Mouse (Mus musculus) urinary bladder, postnatal 36 days (tissue): Measurements from ENCODE around the gene Pgs1.

Source experiments
- DNase-seq, 2 experiments: peaks; one replicate each; pipeline ENCODE4 v3.0.0; 2022; ENCODE audit warnings: low spot score in 2 of 2, mixed read lengths in 1 of 2

Pgs1 gene

GRCm38 (mm10) chr11:118042791-118043190, 56.7 kb downstream of the Pgs1 start:
- no peak for DNase-seq

DNA sequence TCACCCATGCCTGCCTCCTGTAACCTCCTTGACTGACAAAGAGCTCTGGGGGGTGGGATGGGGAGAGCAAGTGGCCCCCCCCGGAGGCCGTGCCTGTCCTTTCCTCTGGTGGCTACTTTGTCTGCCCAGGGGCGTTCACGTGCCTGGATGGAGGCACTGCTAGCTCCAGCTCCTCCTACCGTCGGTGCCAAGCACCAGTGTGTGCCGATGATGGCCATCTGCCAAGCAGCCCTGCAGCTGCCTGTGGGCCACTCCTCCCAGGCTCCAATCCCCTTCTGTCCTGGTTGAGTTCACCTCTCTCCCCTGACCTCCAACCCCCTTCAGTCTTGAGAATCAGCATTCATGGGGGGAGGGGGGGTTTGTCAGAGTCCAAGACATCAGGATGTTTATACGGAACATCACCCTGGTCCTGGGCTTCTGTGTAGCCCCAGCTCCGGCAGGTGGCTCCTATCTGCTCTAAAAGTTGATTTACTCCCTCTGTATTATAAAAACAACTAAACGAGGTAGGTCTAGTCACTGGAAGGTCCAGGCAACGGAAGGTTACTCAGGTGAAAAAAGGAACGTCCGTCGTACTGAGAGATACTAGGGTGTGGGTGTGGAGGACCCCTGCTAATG, 57.3 kb downstream of the Pgs1 start:
- DNase-seq: peak in 1 of 2 experiments; percentile 57

DNA sequence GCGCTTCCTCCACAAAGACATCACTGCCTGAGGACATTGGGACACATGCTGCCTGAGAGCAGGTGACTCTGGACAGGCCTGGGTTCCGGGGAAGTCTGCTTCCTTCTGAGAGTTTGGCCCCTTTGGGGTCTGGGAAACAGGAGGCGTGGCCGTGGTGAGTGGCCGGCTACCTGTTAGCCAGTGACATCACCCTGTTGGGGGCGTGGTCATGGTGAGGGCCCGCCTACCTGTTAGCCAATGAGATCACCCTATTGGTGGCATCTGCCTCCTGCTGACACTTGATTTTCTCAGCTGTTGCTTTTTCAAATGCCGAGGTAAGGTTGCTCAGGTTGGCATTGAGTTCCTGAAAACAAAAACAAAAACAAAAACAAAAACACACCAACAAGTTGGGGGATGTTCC, 63.5 kb downstream of the Pgs1 start:
- DNase-seq: no peak

DNA sequence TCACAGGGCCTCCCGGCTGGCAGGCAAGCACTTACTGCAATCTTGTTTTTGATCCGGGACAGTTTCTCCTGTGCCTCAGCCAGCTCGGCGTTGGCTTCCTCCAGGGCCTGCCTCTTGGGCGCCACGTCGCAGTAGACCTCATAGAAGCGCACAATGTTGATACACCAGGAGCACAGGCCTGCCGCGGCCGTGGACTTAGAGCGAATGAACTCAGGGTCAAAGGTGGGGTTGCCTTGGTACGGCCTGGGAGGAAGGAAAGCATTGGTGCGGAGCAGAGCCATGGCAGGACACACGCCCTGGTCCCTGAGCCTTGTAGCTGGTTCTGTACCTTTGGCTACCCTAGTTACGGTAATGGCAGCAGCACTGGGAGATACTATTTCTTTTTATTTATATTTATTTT, 64.1 kb downstream of the Pgs1 start:
- no peak for DNase-seq

- DNase-seq: no peak
These were observed 72.3 kb downstream of the Pgs1 start for GRCm38 (mm10) chr11:118058367-118058766.

GRCm38 (mm10) chr11:118058872-118059271, 72.8 kb downstream of the Pgs1 start:
- no peak for DNase-seq

DNA sequence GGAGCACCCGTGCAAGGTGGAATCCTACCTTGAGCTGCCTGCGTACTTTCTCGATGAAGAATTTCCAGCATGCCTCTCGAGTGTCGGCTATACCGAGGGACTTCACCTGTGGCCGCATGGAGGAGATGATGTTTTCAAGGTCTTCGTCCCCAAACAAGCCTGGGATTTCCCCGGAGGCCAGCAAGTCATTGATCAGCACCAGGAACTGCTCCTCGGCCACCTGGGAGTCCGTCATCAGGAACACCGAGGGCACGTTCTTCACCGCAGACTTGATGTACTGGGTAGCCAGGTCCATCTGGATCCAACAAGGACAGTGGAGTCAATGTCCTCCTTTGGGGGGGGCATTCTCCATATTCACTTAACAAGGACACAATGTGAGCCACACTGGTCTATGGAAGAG, 73.9 kb downstream of the Pgs1 start:
- DNase-seq: no peak

DNA sequence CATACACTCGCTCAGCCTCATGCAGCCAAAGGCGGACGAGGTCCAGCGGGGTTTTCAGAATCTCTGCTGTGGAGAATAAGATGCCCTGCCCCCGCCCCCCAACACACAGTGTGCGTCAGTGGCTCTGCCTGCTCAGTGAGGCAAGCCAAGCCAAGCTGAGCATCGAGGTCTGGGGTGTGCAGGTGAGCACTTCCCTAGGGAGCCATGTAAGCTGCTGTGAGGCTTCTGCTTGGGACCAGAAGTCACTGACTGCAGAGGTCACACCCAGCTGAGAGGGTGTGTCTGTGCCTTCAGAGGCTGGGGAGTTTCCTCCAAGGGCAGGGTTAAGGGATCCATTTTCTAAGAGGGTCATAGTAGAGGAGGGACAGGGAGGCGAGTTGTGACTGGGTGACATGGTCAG, 81.5 kb downstream of the Pgs1 start:
- DNase-seq: no peak

GRCm38 (mm10) chr11:118068812-118069332, 82.8 kb downstream of the Pgs1 start:
- no peak for DNase-seq

DNA sequence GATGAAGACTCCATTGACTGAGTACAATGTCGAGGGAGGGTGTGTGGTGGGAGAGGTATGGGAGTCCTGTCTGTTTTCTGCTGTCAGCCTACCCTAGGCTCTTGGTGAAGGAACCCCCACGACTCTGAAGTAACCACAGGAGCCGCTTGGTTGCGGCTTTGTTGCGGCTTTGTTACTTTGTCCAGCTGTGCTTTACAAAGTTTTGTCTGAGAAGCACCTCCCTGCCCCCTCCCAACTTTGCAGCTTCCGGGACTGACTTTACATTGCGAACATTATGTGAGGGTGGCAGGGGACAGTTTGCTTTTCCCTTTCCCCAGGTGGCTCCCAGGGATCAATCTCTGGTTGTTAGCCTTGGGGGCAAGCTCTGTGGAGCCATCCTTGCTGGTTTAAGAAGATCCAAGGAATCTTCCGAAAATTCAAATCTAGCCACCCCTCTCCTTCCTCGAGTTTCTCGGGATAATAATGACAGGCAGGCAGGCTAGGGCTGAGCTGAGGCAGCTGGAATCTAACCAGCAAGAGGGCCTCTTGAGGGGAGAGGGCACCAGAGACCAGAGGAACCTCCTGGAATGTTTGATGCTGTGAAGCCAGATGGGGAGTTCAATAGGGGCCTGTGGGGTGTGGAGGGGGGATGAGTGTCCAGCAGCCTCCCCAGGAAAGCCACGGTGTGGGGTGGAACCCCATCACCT, 85.3 kb downstream of the Pgs1 start:
- DNase-seq: no peak
